In the genomic region with DNA sequence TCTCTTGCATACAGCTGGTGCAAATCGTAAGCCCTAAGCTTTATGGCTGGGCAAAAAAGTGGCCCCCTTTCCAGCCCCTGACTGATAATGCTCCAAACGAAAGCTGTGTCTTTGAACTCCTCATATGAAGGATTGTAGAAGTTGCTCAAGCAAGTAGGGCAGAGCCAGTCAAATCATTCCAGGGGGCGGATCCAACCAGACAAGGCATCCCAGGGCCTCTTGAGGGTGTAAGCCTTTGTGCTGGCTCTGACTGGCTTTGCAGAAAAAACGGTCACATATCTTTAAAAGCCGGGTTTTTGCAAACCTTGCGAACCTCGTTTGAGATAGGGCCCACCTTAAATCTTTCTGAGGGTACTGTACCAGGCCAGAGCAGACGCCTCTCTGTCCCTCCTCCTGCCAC, we compare ENCODE assay signal across 20 mouse cellular contexts. TPM values are rescaled to one million over a fixed set of nuclear protein-coding genes. Genes with fewer than 3 reads are reported as not detected.
DNase-seq lines count a peak whose midpoint lies in the region; ATAC-seq lines count a peak whose summit lies in the region.
"Had no signal": no experiment of that assay in that cellular context is flagged by ENCODE, and none has a peak within 500 bp of the region (broad histone marks: within the 10 kb centered on the region; RNA-seq: fewer than 3 reads in every experiment).

No protein-coding gene starts in this region.

- ATAC-seq in midbrain, embryonic 11.5 days (ENCODE audit: low FRiP score), result no peak
- no peak for ATAC-seq in midbrain, embryonic 14.5 days (ENCODE audit: low FRiP score, low TSS enrichment)
- ATAC-seq: midbrain, embryonic 15.5 days had no signal

- no peak for DNase-seq in heart, embryonic 10.5 days (ENCODE audit: low spot score)
- DNase-seq in heart, adult 8-10 months (ENCODE audit: low spot score), result no peak
- DNase-seq in midbrain, embryonic 11.5 days (ENCODE audit: low spot score, missing footprints), result peak; percentile 82
- no peak for DNase-seq in midbrain, embryonic 14.5 days
- no peak for DNase-seq in limb, embryonic 10.5 days (ENCODE audit: low spot score)
- DNase-seq in thymus, postnatal 14 days, result no peak
- no peak for DNase-seq in testis, postnatal 14 days (ENCODE audit: low spot score)
- DNase-seq in lung, postnatal 25 days (ENCODE audit: low spot score), result no peak
- DNase-seq: cerebellum, postnatal 36 days; heart, adult 18-20 months; lung, postnatal 4 days had no signal

- H3K9me3 ChIP-seq in heart, embryonic 10.5 days, result no peaks in the 10 kb centered on the region
- no peaks in the 10 kb centered on the region for H3K9me3 ChIP-seq in midbrain, embryonic 11.5 days (ENCODE audit: control insufficient read depth, low read length)
- H3K9me3 ChIP-seq in midbrain, embryonic 14.5 days (ENCODE audit: control insufficient read depth, low read length), result no peaks in the 10 kb centered on the region
- no peaks in the 10 kb centered on the region for H3K9me3 ChIP-seq in limb, embryonic 10.5 days (replicated peaks)
- H3K9me3 ChIP-seq: hindbrain, embryonic 15.5 days; midbrain, embryonic 15.5 days; neural tube, embryonic 12.5 days had no signal

- peaks cover 50% of the 10 kb centered on the region for H3K4me1 ChIP-seq in heart, embryonic 10.5 days
- peaks cover 17% of the 10 kb centered on the region for H3K4me1 ChIP-seq in midbrain, embryonic 11.5 days (ENCODE audit: control insufficient read depth, insufficient read depth, low read length)
- H3K4me1 ChIP-seq in midbrain, embryonic 14.5 days (ENCODE audit: control insufficient read depth, insufficient read depth, low read length), result peaks cover 26% of the 10 kb centered on the region
- H3K4me1 ChIP-seq in limb, embryonic 10.5 days, result peaks cover 65% of the 10 kb centered on the region

- 16% methylated on average over 8 of the region's 8 CpGs for WGBS in heart, embryonic 10.5 days
- 20% methylated on average over 8 of the region's 8 CpGs for WGBS in midbrain, embryonic 11.5 days
- WGBS in midbrain, embryonic 14.5 days, result 16% methylated on average over 8 of the region's 8 CpGs
- WGBS in limb, embryonic 10.5 days, result 21% methylated on average over 8 of the region's 8 CpGs

- peaks cover 86% of the 10 kb centered on the region for H3K27me3 ChIP-seq in heart, embryonic 10.5 days (ENCODE audit: insufficient read depth, poor library complexity, severe bottlenecking)
- peaks cover 68% of the 10 kb centered on the region for H3K27me3 ChIP-seq in midbrain, embryonic 11.5 days (ENCODE audit: control insufficient read depth, insufficient read depth, low read length)
- peaks cover 57% of the 10 kb centered on the region for H3K27me3 ChIP-seq in midbrain, embryonic 14.5 days (ENCODE audit: control insufficient read depth, insufficient read depth, low read length)
- H3K27me3 ChIP-seq in limb, embryonic 10.5 days (ENCODE audit: low read depth, poor library complexity, severe bottlenecking), result peaks cover 93% of the 10 kb centered on the region

- H3K4me3 ChIP-seq in heart, embryonic 10.5 days, result 0 out of 2 replicates have a peak overlapping the region, but pooled peaks have one; percentile 47
- no peak overlapping the region for H3K4me3 ChIP-seq in midbrain, embryonic 11.5 days (ENCODE audit: low read depth, low read length)
- H3K4me3 ChIP-seq in midbrain, embryonic 14.5 days (replicated peaks; ENCODE audit: low read depth, low read length), result no peak overlapping the region
- peak overlapping the region; percentile 43; the same call in 1 of the 2 replicates for H3K4me3 ChIP-seq in limb, embryonic 10.5 days
- H3K4me3 ChIP-seq: layer of hippocampus, adult 2 months; neural tube, embryonic 12.5 days had no signal

- no peaks in the 10 kb centered on the region for H3K36me3 ChIP-seq in heart, embryonic 10.5 days
- H3K36me3 ChIP-seq in midbrain, embryonic 11.5 days (ENCODE audit: control insufficient read depth, insufficient read depth, low read length), result no peaks in the 10 kb centered on the region
- H3K36me3 ChIP-seq in midbrain, embryonic 14.5 days (ENCODE audit: control insufficient read depth, insufficient read depth, low read length), result no peaks in the 10 kb centered on the region
- H3K36me3 ChIP-seq in limb, embryonic 10.5 days, result no peaks in the 10 kb centered on the region; the same call in 1 of the 2 replicates
- H3K36me3 ChIP-seq: hindbrain, embryonic 15.5 days; midbrain, embryonic 15.5 days; neural tube, embryonic 12.5 days had no signal

- H3K9ac ChIP-seq in midbrain, embryonic 11.5 days (ENCODE audit: low read length), result no peak overlapping the region
- H3K9ac ChIP-seq in midbrain, embryonic 14.5 days (replicated peaks; ENCODE audit: low read length), result no peak overlapping the region
- H3K9ac ChIP-seq: liver, embryonic 14.5 days; midbrain, embryonic 15.5 days; neural tube, embryonic 12.5 days had no signal

- H3K4me2 ChIP-seq in midbrain, embryonic 11.5 days, result no peak overlapping the region
- no peak overlapping the region for H3K4me2 ChIP-seq in midbrain, embryonic 14.5 days (ENCODE audit: low read length)

- H3K27ac ChIP-seq in heart, embryonic 10.5 days, result no peak overlapping the region
- H3K27ac ChIP-seq in midbrain, embryonic 11.5 days (ENCODE audit: low read depth, low read length), result no peak overlapping the region
- H3K27ac ChIP-seq in midbrain, embryonic 14.5 days (replicated peaks; ENCODE audit: low read depth, low read length), result no peak overlapping the region
- no peak overlapping the region for H3K27ac ChIP-seq in limb, embryonic 10.5 days
- H3K27ac ChIP-seq: hindbrain, embryonic 15.5 days; kidney, postnatal 0 days; layer of hippocampus, adult 2 months; liver, embryonic 14.5 days; midbrain, embryonic 15.5 days; neural tube, embryonic 12.5 days had no signal

RNA-seq across cellular contexts. Expression of a gene that starts 1.6 kb away (rescaled TPM):
- polyA plus RNA-seq in heart, embryonic 10.5 days (2016; fragmentation: Nextera tagmentation; extraction: Ambion mirVana), result 0.43 and 1.9 TPM in 2 replicates
- total RNA-seq in heart, adult 8-10 months (2022), result under 1 TPM in 1 of 4 experiments, not detected in 3; 0.26 TPM
- polyA plus RNA-seq in midbrain, embryonic 11.5 days (2014; fragmentation: Nextera tagmentation; extraction: Ambion mirVana), result 0.58 and 0.63 TPM in 2 replicates
- polyA plus RNA-seq in midbrain, embryonic 14.5 days (2014; fragmentation: Nextera tagmentation; extraction: Ambion mirVana), result 0.71 and 0.80 TPM in 2 replicates
- 13.8 and 19.5 TPM in 2 replicates for polyA plus RNA-seq in limb, embryonic 10.5 days (2016; fragmentation: Nextera tagmentation; extraction: Ambion mirVana)
- total RNA-seq: gastrocnemius, adult 8-10 months had no signal
- polyA plus RNA-seq: heart, postnatal 0 days had no signal

RNA-seq across cellular contexts. Expression of a gene that starts 3.4 kb away (rescaled TPM):
- polyA plus RNA-seq in heart, embryonic 10.5 days (2016; fragmentation: Nextera tagmentation; extraction: Ambion mirVana), result 8.7 and 9.3 TPM in 2 replicates
- 10 to 100 TPM; 22.4 to 29.0 (median 26.4) TPM for total RNA-seq in heart, adult 8-10 months (2022)
- 29.5 and 30.2 TPM in 2 replicates for polyA plus RNA-seq in midbrain, embryonic 11.5 days (2014; fragmentation: Nextera tagmentation; extraction: Ambion mirVana)
- polyA plus RNA-seq in midbrain, embryonic 14.5 days (2014; fragmentation: Nextera tagmentation; extraction: Ambion mirVana), result 56.6 and 69.2 TPM in 2 replicates
- 5.9 and 9.0 TPM in 2 replicates for polyA plus RNA-seq in limb, embryonic 10.5 days (2016; fragmentation: Nextera tagmentation; extraction: Ambion mirVana)

RNA-seq across cellular contexts. Expression of a gene that starts 17.9 kb away (rescaled TPM):
- 46.5 and 53.2 TPM in 2 replicates for polyA plus RNA-seq in heart, embryonic 10.5 days (2016; fragmentation: Nextera tagmentation; extraction: Ambion mirVana)
- total RNA-seq in heart, adult 8-10 months (2022), result 1 to 10 TPM in 2 of 4 experiments, under 1 TPM in 2; 0.78 to 1.5 (median 1.1) TPM
- 29.3 and 33.7 TPM in 2 replicates for polyA plus RNA-seq in midbrain, embryonic 11.5 days (2014; fragmentation: Nextera tagmentation; extraction: Ambion mirVana)
- polyA plus RNA-seq in midbrain, embryonic 14.5 days (2014; fragmentation: Nextera tagmentation; extraction: Ambion mirVana), result 16.2 and 18.2 TPM in 2 replicates
- 66.8 and 67.6 TPM in 2 replicates for polyA plus RNA-seq in limb, embryonic 10.5 days (2016; fragmentation: Nextera tagmentation; extraction: Ambion mirVana)

RNA-seq across cellular contexts. Expression of a gene that starts 21.5 kb away (rescaled TPM):
- polyA plus RNA-seq in heart, embryonic 10.5 days (2016; fragmentation: Nextera tagmentation; extraction: Ambion mirVana), result not detected in 2 replicates
- not detected for total RNA-seq in heart, adult 8-10 months (2022)
- polyA plus RNA-seq in midbrain, embryonic 11.5 days (2014; fragmentation: Nextera tagmentation; extraction: Ambion mirVana), result not detected in 2 replicates
- polyA plus RNA-seq in midbrain, embryonic 14.5 days (2014; fragmentation: Nextera tagmentation; extraction: Ambion mirVana), result not detected in 2 replicates
- 0.13 and 0.36 TPM in 2 replicates for polyA plus RNA-seq in limb, embryonic 10.5 days (2016; fragmentation: Nextera tagmentation; extraction: Ambion mirVana)
- total RNA-seq: gastrocnemius, adult 8-10 months; heart, adult 18-20 months had no signal
- polyA plus RNA-seq: heart, postnatal 0 days; small intestine, adult 2 months had no signal

RNA-seq across cellular contexts. Expression of a gene that starts 27.3 kb away (rescaled TPM):
- polyA plus RNA-seq in heart, embryonic 10.5 days (2016; fragmentation: Nextera tagmentation; extraction: Ambion mirVana), result 97.9 and 117 TPM in 2 replicates
- 10 to 100 TPM; 40.8 to 42.0 (median 40.9) TPM for total RNA-seq in heart, adult 8-10 months (2022)
- polyA plus RNA-seq in midbrain, embryonic 11.5 days (2014; fragmentation: Nextera tagmentation; extraction: Ambion mirVana), result 125 and 142 TPM in 2 replicates
- 210 and 220 TPM in 2 replicates for polyA plus RNA-seq in midbrain, embryonic 14.5 days (2014; fragmentation: Nextera tagmentation; extraction: Ambion mirVana)
- polyA plus RNA-seq in limb, embryonic 10.5 days (2016; fragmentation: Nextera tagmentation; extraction: Ambion mirVana), result 177 and 183 TPM in 2 replicates

Comparison
In these comparisons a context has a peak if more than half of its experiments do, and no peak if none do; other contexts are left out.
1. H3K4me3 ChIP-seq: peak in heart, embryonic 10.5 days (single experiment) and limb, embryonic 10.5 days (single experiment); none in midbrain, embryonic 11.5 days (single experiment) and midbrain, embryonic 14.5 days (single experiment).